Mouse (Mus musculus): ENCODE measurements around the gene Ppp1r15b.

Gene Ppp1r15b

GRCm38 (mm10) chr1:133130638-133131560 lies at the start of gene Ppp1r15b:
TSS of gene Ppp1r15b (plus strand) at chr1:133131143.
- DNase-seq: peak; percentile 99

DNA sequence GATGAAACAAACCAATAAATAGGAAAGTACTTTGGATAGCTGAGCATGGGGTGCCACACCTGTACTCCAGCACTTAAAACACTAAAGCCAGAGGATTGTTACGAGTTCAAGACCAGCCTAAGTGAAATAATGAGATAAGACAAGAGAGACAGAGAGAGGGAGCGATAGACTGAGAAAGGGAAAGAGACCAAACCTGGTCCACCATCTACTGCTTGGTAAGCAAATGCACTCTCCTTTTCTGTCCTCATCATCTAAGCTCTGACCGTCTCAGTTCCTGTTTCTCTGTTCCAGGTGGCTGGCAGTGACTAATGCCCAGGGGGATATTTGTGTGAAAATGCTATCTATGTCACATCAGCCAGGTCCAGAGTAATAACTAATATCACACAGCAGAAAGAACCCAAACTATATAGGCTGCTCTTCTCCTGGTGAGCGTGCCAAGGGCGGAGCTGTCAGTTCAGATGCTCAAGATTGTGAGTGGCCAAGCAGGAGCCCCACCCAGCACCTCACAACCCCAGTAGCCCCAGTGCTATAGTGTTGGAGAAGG lies 47.9 kb upstream of the Ppp1r15b start:
- peak; percentile 43 for DNase-seq

DNA sequence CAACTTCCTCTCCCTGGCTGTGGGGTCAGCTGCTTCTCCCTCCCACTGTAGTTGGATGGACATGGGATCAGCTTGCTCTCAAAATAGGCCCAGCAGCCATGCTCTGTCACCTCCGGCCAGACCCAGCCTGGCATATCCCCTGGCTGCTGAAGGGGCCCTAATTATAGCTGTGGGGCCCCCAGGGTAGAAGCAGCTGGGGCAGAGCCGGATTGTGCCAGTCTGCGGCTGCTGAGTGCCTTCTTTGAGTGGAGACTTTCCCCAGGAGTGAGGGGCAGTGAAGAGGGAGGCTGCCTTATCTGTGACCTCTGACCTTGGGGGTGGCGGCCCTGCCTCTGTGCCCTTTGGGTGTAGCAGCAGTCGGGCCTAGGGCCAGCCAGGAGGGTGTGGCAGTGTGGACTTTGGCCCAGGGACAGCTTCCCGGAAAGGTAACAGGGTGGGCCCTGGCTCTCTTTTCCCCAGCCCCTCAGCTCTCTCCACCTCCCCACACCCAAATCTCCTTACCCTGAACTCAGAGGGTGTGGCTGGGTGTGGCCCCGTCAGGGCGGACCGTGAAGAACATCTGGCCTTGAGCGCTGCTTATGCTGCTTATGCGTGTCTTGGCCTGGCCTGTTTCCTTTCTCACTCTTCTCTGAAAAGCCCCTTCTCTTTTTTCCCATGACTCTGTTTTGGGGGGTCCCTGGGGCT lies 46.9 kb upstream of the Ppp1r15b start:
- peak; percentile 69 for DNase-seq

GRCm38 (mm10) chr1:133084708-133085416 lies 46.1 kb upstream of the Ppp1r15b start:
- no peak for DNase-seq

DNA sequence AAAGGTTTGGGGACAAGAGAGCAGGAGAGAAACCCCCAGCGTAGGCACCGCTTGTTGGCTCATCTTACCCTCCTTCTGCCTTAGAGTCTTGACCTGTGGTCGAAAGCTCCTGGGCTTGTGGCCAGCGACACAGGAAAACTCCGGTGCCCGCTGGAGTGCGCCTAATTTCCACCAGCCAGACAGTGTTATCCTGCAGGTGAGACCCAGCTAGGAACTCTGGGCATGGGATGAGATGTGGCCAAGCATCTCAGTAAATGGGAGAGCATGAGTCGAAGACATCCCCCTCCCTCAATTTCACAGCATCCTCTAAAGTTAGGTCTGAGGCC lies 45.6 kb upstream of the Ppp1r15b start:
- no peak for DNase-seq

- no peak for DNase-seq
These were observed 44.1 kb upstream of the Ppp1r15b start for GRCm38 (mm10) chr1:133086804-133087203.

GRCm38 (mm10) chr1:133087206-133087905 lies 43.6 kb upstream of the Ppp1r15b start:
- peak; percentile 71 for DNase-seq

DNA sequence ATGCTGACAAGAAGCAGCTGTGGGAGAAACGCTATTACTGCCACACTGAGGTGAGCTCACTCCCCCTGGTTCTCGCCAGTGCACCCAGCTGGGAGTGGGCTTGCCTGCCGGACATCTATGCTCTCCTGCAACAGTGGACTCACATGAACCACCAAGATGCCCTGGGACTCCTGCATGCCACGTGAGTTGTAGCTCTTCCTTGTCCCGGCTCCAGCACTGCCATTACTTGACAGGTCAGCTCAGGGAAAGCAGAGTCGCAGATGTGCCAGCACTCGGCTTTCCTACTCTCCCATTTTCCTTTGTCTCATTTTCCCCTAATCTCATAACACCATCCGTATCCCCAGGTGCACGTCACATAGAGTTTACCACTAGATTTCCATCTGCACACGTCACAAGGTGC lies 42.7 kb upstream of the Ppp1r15b start:
- no peak for DNase-seq

- no peak for DNase-seq
These were observed 41.5 kb upstream of the Ppp1r15b start for GRCm38 (mm10) chr1:133089415-133089814.

GRCm38 (mm10) chr1:133090641-133091040 lies 40.3 kb upstream of the Ppp1r15b start:
- no peak for DNase-seq

DNA sequence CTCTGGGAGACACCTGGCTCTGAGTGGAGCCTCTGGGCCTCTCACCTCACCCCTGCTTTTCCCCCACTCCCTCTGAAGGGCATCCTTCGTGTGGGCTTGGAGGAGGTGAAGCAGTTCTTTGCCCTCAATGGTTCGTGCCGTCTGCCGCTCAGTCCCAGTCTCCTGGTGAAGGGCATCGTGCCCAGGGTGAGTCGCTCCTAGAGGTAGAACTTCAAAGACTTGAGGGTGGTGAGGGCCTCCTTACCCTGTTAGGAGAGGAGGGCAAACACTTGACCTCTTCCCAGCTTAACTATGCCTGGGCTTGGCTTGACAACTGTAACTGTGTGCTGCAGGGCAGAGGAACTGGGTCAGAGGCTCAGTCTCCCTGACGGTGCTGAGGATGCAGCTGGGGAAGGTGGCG lies 39.5 kb upstream of the Ppp1r15b start:
- DNase-seq: no peak

GRCm38 (mm10) chr1:133093719-133094118 lies 37.2 kb upstream of the Ppp1r15b start:
- no peak for DNase-seq

DNA sequence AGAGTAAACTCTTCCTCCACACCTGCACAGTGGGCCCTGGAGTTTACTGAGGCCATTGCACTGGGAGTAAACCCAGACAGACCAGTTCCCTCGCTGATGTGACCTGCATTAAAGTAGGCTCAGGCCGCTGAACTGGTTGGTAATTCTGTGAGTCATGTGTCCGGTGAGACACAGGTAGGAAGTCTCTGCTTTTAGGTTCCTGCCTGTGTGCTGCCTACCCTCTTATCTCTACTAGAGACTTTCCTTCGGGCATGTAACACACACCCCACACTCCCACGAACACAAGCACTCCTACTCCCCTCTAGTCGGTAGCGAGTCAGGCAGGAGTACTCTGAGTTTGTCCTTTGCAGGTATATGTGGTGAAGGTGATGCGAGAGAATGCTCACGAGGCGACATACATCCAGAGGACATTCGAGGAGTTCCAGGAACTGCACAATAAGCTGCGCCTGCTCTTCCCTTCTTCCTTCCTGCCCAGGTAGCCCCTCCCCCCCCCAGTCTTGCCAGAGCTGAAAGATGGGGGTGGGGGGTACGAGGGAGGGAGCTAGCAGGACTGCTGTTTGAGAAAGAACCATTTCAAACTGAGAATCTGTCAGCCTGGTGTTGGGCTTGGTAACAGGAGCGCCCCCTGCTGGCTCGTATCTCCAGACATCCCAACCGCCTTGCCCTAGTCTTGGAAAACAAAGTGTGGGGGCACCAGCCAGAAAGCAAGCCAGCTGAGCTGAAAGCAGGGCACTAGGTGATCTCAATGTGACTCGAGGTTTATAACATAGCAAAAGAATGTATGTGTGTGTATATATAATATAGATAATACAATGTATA lies 29.8 kb upstream of the Ppp1r15b start:
- DNase-seq: peak; percentile 79

- DNase-seq: no peak
These were observed 28.8 kb upstream of the Ppp1r15b start for GRCm38 (mm10) chr1:133102108-133102507.

- DNase-seq: no peak
These were observed 27.6 kb upstream of the Ppp1r15b start for GRCm38 (mm10) chr1:133103315-133103714.

GRCm38 (mm10) chr1:133103871-133104270 lies 27.1 kb upstream of the Ppp1r15b start:
- DNase-seq: no peak

DNA sequence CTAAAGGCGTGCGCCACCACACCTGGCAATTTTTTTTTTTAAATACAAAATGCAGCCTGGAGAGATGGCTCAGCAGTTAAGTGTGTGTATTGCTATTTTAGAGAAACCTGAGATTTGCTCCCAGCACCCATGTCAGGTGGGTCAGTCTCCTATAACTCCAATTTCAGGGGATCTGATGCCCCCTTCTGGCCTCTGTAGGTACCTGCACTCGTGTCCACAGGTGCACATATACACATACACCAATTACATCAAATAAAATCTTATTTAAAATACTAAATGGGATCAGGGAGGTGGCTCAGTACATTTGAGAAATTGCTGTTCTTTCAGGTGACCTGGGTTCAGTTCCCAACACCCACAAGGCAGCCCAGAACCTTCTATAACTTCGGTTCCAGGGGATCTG lies 14.8 kb upstream of the Ppp1r15b start:
- no peak for DNase-seq

- peak; percentile 54 for DNase-seq
These were observed 12.8 kb upstream of the Ppp1r15b start for GRCm38 (mm10) chr1:133118127-133118526.

DNA sequence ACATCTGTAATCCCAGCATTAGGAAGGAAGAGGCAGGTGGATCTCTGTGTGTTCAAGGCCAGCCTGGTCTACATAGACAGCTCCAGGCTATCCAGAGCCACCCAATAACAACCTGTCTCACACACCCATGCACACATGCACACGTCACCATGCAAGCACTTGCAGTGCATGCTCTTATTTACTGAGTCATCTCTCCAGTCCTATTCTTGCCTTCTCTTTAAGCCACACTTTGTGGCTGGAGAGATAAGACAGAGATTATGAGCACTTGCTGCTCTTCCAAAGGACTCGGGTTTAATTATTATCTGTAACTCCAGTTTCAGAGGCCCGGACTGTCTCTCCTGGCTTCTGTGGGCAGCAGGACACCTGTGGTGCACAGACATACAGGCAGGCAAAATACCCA lies 12.1 kb upstream of the Ppp1r15b start:
- DNase-seq: peak; percentile 59

- DNase-seq: no peak
These were observed 10.8 kb upstream of the Ppp1r15b start for GRCm38 (mm10) chr1:133119931-133120712.

- DNase-seq: no peak
These were observed 9.7 kb upstream of the Ppp1r15b start for GRCm38 (mm10) chr1:133121246-133121645.
